Mouse (Mus musculus): ENCODE measurements around the gene Fam155a. TPM values are rescaled to one million over a fixed set of nuclear protein-coding genes. Genes with fewer than 3 reads are reported as not detected.

Fam155a gene
- polyA plus RNA-seq, 1 experiment from 2014 or later = 28.8 TPM

DNA sequence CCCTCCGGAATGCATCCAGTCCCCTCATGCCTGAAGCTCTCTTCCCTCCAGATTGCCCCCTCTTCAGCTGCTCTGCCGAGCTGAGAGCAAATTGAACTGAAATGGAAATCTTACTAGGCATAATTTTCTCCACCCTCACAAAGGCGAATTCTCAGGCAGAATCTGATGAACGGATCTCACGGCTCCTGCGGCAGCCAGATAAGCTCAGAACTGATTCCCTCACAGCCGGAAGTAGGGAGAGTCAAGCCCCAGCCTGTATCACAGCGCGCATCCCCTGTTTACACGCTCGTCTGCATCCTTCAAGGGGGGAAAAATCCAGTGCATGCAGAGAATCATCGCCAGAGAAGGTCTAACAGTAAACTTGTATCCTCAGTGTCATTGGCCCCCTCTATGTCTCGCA, 612.3 kb downstream of the Fam155a start:
- peak overlapping the region; percentile 19; the same call in 1 of the 2 replicates for H3K4me2 ChIP-seq
- peak; percentile 40; the same call in 1 of the 2 replicates for ATAC-seq (ENCODE audit: low FRiP score)
- H3K4me1 ChIP-seq = peaks cover 15% of the 10 kb centered on the region
- no peaks in the 10 kb centered on the region for H3K27me3 ChIP-seq (replicated peaks)
- H3K9ac ChIP-seq (replicated peaks) = no peak overlapping the region
- H3K27ac ChIP-seq (replicated peaks) = peak overlapping the region; percentile 37; the same call in 1 of the 2 replicates
- no peaks in the 10 kb centered on the region for H3K36me3 ChIP-seq
- H3K4me3 ChIP-seq (replicated peaks) = no peak overlapping the region
- 56% methylated on average over 13 of the region's 13 CpGs for WGBS
- H3K9me3 ChIP-seq (replicated peaks) = no peaks in the 10 kb centered on the region

GRCm38 (mm10) chr8:9157141-9157781, 613.7 kb downstream of the Fam155a start:
- Histone ChIP-seq H3K4me1 (peaks cover 15% of the 10 kb centered on the region), H3K9me3 (replicated peaks) (no peaks in the 10 kb centered on the region), H3K4me2 (peak overlapping the region; percentile 39), H3K27me3 (replicated peaks) (no peaks in the 10 kb centered on the region), H3K9ac (replicated peaks) (no peak overlapping the region), H3K36me3 (no peaks in the 10 kb centered on the region), H3K27ac (replicated peaks) (0 out of 2 replicates have a peak overlapping the region, but pooled peaks have one; percentile 18), H3K4me3 (replicated peaks) (no peak overlapping the region)
- WGBS = 10% methylated on average over 23 of the region's 23 CpGs
- ATAC-seq (ENCODE audit: low FRiP score) = peak; percentile 8; the same call in 1 of the 2 replicates

Small RNA genes lying within 50 kb of the gene (microRNA-seq; reads per million reads assigned to microRNA genes)
- gene Gm47312 = not detected

Other genes with a start within 250 kb of the Fam155a start
- gene Gm10217, start 93.1 kb upstream of the Fam155a start, polyA plus RNA-seq (2015; fragmentation: Nextera tagmentation; extraction: Ambion mirVana) = not detected in 2 replicates
- gene Lig4, start 206.5 kb upstream of the Fam155a start, polyA plus RNA-seq (2015; fragmentation: Nextera tagmentation; extraction: Ambion mirVana) = 9.4 and 10.8 TPM in 2 replicates
- gene Abhd13, start 206.5 kb upstream of the Fam155a start, polyA plus RNA-seq (2015; fragmentation: Nextera tagmentation; extraction: Ambion mirVana) = 12.8 and 13.2 TPM in 2 replicates
- 1.3 and 1.6 TPM in 2 replicates for gene Tnfsf13b, start 235.3 kb upstream of the Fam155a start, polyA plus RNA-seq (2015; fragmentation: Nextera tagmentation; extraction: Ambion mirVana)

Data from neural tube, embryonic 15.5 days (tissue).